Mouse (Mus musculus): ENCODE measurements around the gene Enpp5.

- TF ChIP-seq CTCF (conservative IDR thresholded peaks at IDR 0.05 in 1 of 2, IDR thresholded peaks at IDR 0.05 in 1 of 2; ENCODE audit: low read depth in 2 of 2, low read length in 2 of 2) (no peak), CHD1 (IDR thresholded peaks at IDR 0.05; ENCODE audit: low read depth, low read length) (no peak), RAD21 (IDR thresholded peaks at IDR 0.05; ENCODE audit: low read depth, low read length) (no peak), POLR2A (IDR thresholded peaks at IDR 0.05; ENCODE audit: low read depth, low read length) (no peak), E2F4 (IDR thresholded peaks at IDR 0.05; ENCODE audit: insufficient replicate concordance, low read depth, low read length) (no peak), EP300 (IDR thresholded peaks at IDR 0.05; ENCODE audit: low read length) (no peak), UBTF (IDR thresholded peaks at IDR 0.05; ENCODE audit: low read depth, low read length) (no peak), ZNF384 (IDR thresholded peaks at IDR 0.05; ENCODE audit: low read depth, low read length) (no peak), USF1 (IDR thresholded peaks at IDR 0.05; ENCODE audit: low read depth, low read length) (no peak)
These were observed 1.3 kb upstream of the Enpp5 start for GRCm38 (mm10) chr17:44077146-44077842.
